Mouse (Mus musculus): ENCODE measurements around the gene Fam20a. TPM values are rescaled to one million over a fixed set of nuclear protein-coding genes. Genes with fewer than 3 reads are reported as not detected.

The Fam20a gene
- polyA plus RNA-seq, 1 experiment from 2014 or later = not detected

GRCm38 (mm10) chr11:109641498-109642222 lies 80.4 kb downstream of the Fam20a start:
- H3K27ac ChIP-seq = no peak overlapping the region
- no peak overlapping the region for H3K4me3 ChIP-seq (ENCODE audit: inconsistent target)
- H3K79me2 ChIP-seq (ENCODE audit: inconsistent target) = no peaks in the 10 kb centered on the region
- WGBS (ENCODE audit: missing documents) = 90% methylated on average over 5 of the region's 5 CpGs
- H3K36me3 ChIP-seq (ENCODE audit: inconsistent target) = no peaks in the 10 kb centered on the region

- Histone ChIP-seq H3K27ac (no peak overlapping the region), H3K79me2 (ENCODE audit: inconsistent target) (no peaks in the 10 kb centered on the region), H3K4me3 (ENCODE audit: inconsistent target) (no peak overlapping the region), H3K36me3 (ENCODE audit: inconsistent target) (no peaks in the 10 kb centered on the region)
- WGBS (ENCODE audit: missing documents) = 61% methylated on average over 6 of the region's 6 CpGs
Measured at GRCm38 (mm10) chr11:109635871-109636395, 86.1 kb downstream of the Fam20a start.

- Histone ChIP-seq H3K79me2 (ENCODE audit: inconsistent target) (no peaks in the 10 kb centered on the region), H3K4me3 (ENCODE audit: inconsistent target) (no peak overlapping the region), H3K36me3 (ENCODE audit: inconsistent target) (no peaks in the 10 kb centered on the region), H3K27ac (no peak overlapping the region)
- WGBS (ENCODE audit: missing documents) = 90% methylated on average over 9 of the region's 9 CpGs
Measured at GRCm38 (mm10) chr11:109634928-109635327, 87.2 kb downstream of the Fam20a start.

GRCm38 (mm10) chr11:109629021-109629521 lies 93.0 kb downstream of the Fam20a start:
- no peak overlapping the region for H3K4me3 ChIP-seq (ENCODE audit: inconsistent target)
- 91% methylated on average over 10 of the region's 10 CpGs for WGBS (ENCODE audit: missing documents)
- no peak overlapping the region for H3K27ac ChIP-seq
- no peaks in the 10 kb centered on the region for H3K79me2 ChIP-seq (ENCODE audit: inconsistent target)
- H3K36me3 ChIP-seq (ENCODE audit: inconsistent target) = no peaks in the 10 kb centered on the region

GRCm38 (mm10) chr11:109628099-109628498 lies 94.0 kb downstream of the Fam20a start:
- WGBS (ENCODE audit: missing documents) = 91% methylated on average over 3 of the region's 3 CpGs

GRCm38 (mm10) chr11:109627648-109628047 lies 94.4 kb downstream of the Fam20a start:
- WGBS (ENCODE audit: missing documents) = 90% methylated on average over 4 of the region's 4 CpGs
- H3K79me2 ChIP-seq (ENCODE audit: inconsistent target) = no peaks in the 10 kb centered on the region
- H3K4me3 ChIP-seq (ENCODE audit: inconsistent target) = no peak overlapping the region
- no peaks in the 10 kb centered on the region for H3K36me3 ChIP-seq (ENCODE audit: inconsistent target)
- no peak overlapping the region for H3K27ac ChIP-seq

More at GRCm38 (mm10) chr11:109628099-109628498, 94.0 kb downstream of the Fam20a start:
- Histone ChIP-seq H3K27ac (no peak overlapping the region), H3K79me2 (ENCODE audit: inconsistent target) (no peaks in the 10 kb centered on the region), H3K36me3 (ENCODE audit: inconsistent target) (no peaks in the 10 kb centered on the region), H3K4me3 (ENCODE audit: inconsistent target) (no peak overlapping the region)

GRCm38 (mm10) chr11:109623238-109623637 lies 98.8 kb downstream of the Fam20a start:
- Histone ChIP-seq H3K4me3 (ENCODE audit: inconsistent target) (no peak overlapping the region), H3K79me2 (ENCODE audit: inconsistent target) (no peaks in the 10 kb centered on the region), H3K27ac (no peak overlapping the region), H3K36me3 (ENCODE audit: inconsistent target) (no peaks in the 10 kb centered on the region)
- WGBS (ENCODE audit: missing documents) = 82% methylated on average over 7 of the region's 7 CpGs

- no peak overlapping the region for H3K27ac ChIP-seq
- no peaks in the 10 kb centered on the region for H3K79me2 ChIP-seq (ENCODE audit: inconsistent target)
- 46% methylated on average over 15 of the region's 15 CpGs for WGBS (ENCODE audit: missing documents)
- no peak overlapping the region for H3K4me3 ChIP-seq (ENCODE audit: inconsistent target)
- H3K36me3 ChIP-seq (ENCODE audit: inconsistent target) = no peaks in the 10 kb centered on the region
Measured at GRCm38 (mm10) chr11:109622518-109623037, 99.5 kb downstream of the Fam20a start.

- Histone ChIP-seq H3K36me3 (ENCODE audit: inconsistent target) (no peaks in the 10 kb centered on the region), H3K4me3 (ENCODE audit: inconsistent target) (no peak overlapping the region), H3K27ac (no peak overlapping the region), H3K79me2 (ENCODE audit: inconsistent target) (no peaks in the 10 kb centered on the region)
- 9% methylated on average over 2 of the region's 2 CpGs for WGBS (ENCODE audit: missing documents)
Measured at GRCm38 (mm10) chr11:109621183-109621582, 100.9 kb downstream of the Fam20a start.

GRCm38 (mm10) chr11:109620356-109620755 lies 101.7 kb downstream of the Fam20a start:
- WGBS (ENCODE audit: missing documents) = 85% methylated on average over 6 of the region's 6 CpGs
- no peaks in the 10 kb centered on the region for H3K36me3 ChIP-seq (ENCODE audit: inconsistent target)
- no peak overlapping the region for H3K27ac ChIP-seq
- no peak overlapping the region for H3K4me3 ChIP-seq (ENCODE audit: inconsistent target)
- H3K79me2 ChIP-seq (ENCODE audit: inconsistent target) = no peaks in the 10 kb centered on the region

Other genes with a start within 250 kb of the Fam20a start
- 2.1 to 3.4 TPM (median 2.5 TPM) in 3 replicates for gene Arsg, start 248.9 kb downstream of the Fam20a start, polyA plus RNA-seq (2018)
- gene Slc16a6, start 248.7 kb downstream of the Fam20a start, polyA plus RNA-seq (2018) = 42.9 to 88.7 TPM (median 63.5 TPM) in 3 replicates
- 10.1 to 15.3 TPM (median 10.7 TPM) in 3 replicates for gene Wipi1, start 110.3 kb downstream of the Fam20a start, polyA plus RNA-seq (2018)
- 144 to 219 TPM (median 175 TPM) in 3 replicates for gene Prkar1a, start 72.9 kb downstream of the Fam20a start, polyA plus RNA-seq (2018)
- gene 1700012B07Rik, start 105.8 kb upstream of the Fam20a start, polyA plus RNA-seq (2018) = not detected in 3 replicates

Data from macrophage (primary cell).